Mouse (Mus musculus): Measurements from ENCODE around the gene Wdr3. TPM values are rescaled to one million over a fixed set of nuclear protein-coding genes. Genes with fewer than 3 reads are reported as not detected.
A peak's percentile ranks its signal among the peaks of the same experiment; 100 is the strongest.

The Wdr3 gene
- polyA plus RNA-seq, 1 experiment from 2014 or later: 47.9 TPM

- Histone ChIP-seq H3K4me2 (replicated peaks) (peak overlapping the region; percentile 81), H3K4me3 (peak overlapping the region; percentile 74), H3K4me1 (peaks cover 9% of the 10 kb centered on the region), H3K27ac (no peak overlapping the region), H3K9ac (peak overlapping the region; percentile 82; the same call in 1 of the 2 replicates), H3K36me3 (peaks cover 30% of the 10 kb centered on the region), H3K9me3 (no peaks in the 10 kb centered on the region), H3K27me3 (no peaks in the 10 kb centered on the region)
- WGBS: 84% methylated on average over 15 of the region's 15 CpGs
- no peak for ATAC-seq (ENCODE audit: insufficient number of reproducible peaks, insufficient read depth, low FRiP score, low TSS enrichment)
Measured at GRCm38 (mm10) chr3:100160682-100161445, 1.3 kb downstream of the Wdr3 start.

GRCm38 (mm10) chr3:100122445-100122844, 39.8 kb downstream of the Wdr3 start:
- Histone ChIP-seq H3K4me1 (no peaks in the 10 kb centered on the region), H3K9ac (no peak overlapping the region), H3K27me3 (no peaks in the 10 kb centered on the region), H3K4me2 (replicated peaks) (no peak overlapping the region), H3K4me3 (no peak overlapping the region), H3K36me3 (no peaks in the 10 kb centered on the region), H3K27ac (no peak overlapping the region), H3K9me3 (no peaks in the 10 kb centered on the region)
- 64% methylated on average over 1 of the region's 1 CpGs for WGBS
- ATAC-seq (ENCODE audit: insufficient number of reproducible peaks, insufficient read depth, low FRiP score, low TSS enrichment): no peak

- H3K9me3 ChIP-seq: no peaks in the 10 kb centered on the region
- H3K4me2 ChIP-seq (replicated peaks): no peak overlapping the region
- ATAC-seq (ENCODE audit: insufficient number of reproducible peaks, insufficient read depth, low FRiP score, low TSS enrichment): no peak
- H3K27ac ChIP-seq: no peak overlapping the region
- H3K4me3 ChIP-seq: no peak overlapping the region
- H3K4me1 ChIP-seq: no peaks in the 10 kb centered on the region
- H3K9ac ChIP-seq: no peak overlapping the region
- 76% methylated on average over 2 of the region's 2 CpGs for WGBS
- H3K27me3 ChIP-seq: no peaks in the 10 kb centered on the region
- H3K36me3 ChIP-seq: no peaks in the 10 kb centered on the region
Measured at GRCm38 (mm10) chr3:100121961-100122360, 40.2 kb downstream of the Wdr3 start.

- Histone ChIP-seq H3K9ac (no peak overlapping the region), H3K27me3 (no peaks in the 10 kb centered on the region), H3K4me2 (replicated peaks) (no peak overlapping the region), H3K27ac (no peak overlapping the region), H3K4me3 (no peak overlapping the region), H3K4me1 (no peaks in the 10 kb centered on the region), H3K36me3 (no peaks in the 10 kb centered on the region), H3K9me3 (no peaks in the 10 kb centered on the region)
- no peak for ATAC-seq (ENCODE audit: insufficient number of reproducible peaks, insufficient read depth, low FRiP score, low TSS enrichment)
- WGBS: 72% methylated on average over 2 of the region's 2 CpGs
Measured at GRCm38 (mm10) chr3:100118681-100119080, 43.5 kb downstream of the Wdr3 start.

GRCm38 (mm10) chr3:100106736-100107135, 55.5 kb downstream of the Wdr3 start:
- 83% methylated on average over 2 of the region's 2 CpGs for WGBS
- Histone ChIP-seq H3K36me3 (no peaks in the 10 kb centered on the region), H3K27ac (no peak overlapping the region), H3K4me1 (no peaks in the 10 kb centered on the region), H3K27me3 (no peaks in the 10 kb centered on the region), H3K9me3 (no peaks in the 10 kb centered on the region), H3K9ac (no peak overlapping the region), H3K4me2 (replicated peaks) (no peak overlapping the region), H3K4me3 (no peak overlapping the region)
- no peak for ATAC-seq (ENCODE audit: insufficient number of reproducible peaks, insufficient read depth, low FRiP score, low TSS enrichment)

- H3K27ac ChIP-seq: no peak overlapping the region
Measured at GRCm38 (mm10) chr3:100102386-100103092, 59.7 kb downstream of the Wdr3 start.

More at GRCm38 (mm10) chr3:100102386-100103092, 59.7 kb downstream of the Wdr3 start:
- ATAC-seq (ENCODE audit: insufficient number of reproducible peaks, insufficient read depth, low FRiP score, low TSS enrichment): no peak
- no peak overlapping the region for H3K9ac ChIP-seq
- H3K9me3 ChIP-seq: no peaks in the 10 kb centered on the region
- 93% methylated on average over 3 of the region's 3 CpGs for WGBS
- H3K4me3 ChIP-seq: no peak overlapping the region
- H3K36me3 ChIP-seq: no peaks in the 10 kb centered on the region
- H3K27me3 ChIP-seq: no peaks in the 10 kb centered on the region
- H3K4me1 ChIP-seq: no peaks in the 10 kb centered on the region
- no peak overlapping the region for H3K4me2 ChIP-seq (replicated peaks)

Other genes starting within 250 kb of the Wdr3 start
- gene Gdap2, start within 50 bp of the Wdr3 start, polyA plus RNA-seq (2016; fragmentation: Nextera tagmentation; extraction: Ambion mirVana): 28.2 and 30.5 TPM in 2 replicates